In genomic region chr7:24504004-24504403, GRCm38 (mm10) we compare ENCODE assay signal across 13 mouse cellular contexts. TPM values are rescaled to one million over a fixed set of nuclear protein-coding genes. Genes with fewer than 3 reads are reported as not detected.
DNase-seq lines count a peak whose midpoint lies in the region; ATAC-seq and TF ChIP-seq lines count a peak whose summit lies in the region.
"Had no signal": no experiment of that assay in that cellular context is flagged by ENCODE, and none has a peak within 500 bp of the region (broad histone marks: within the 10 kb centered on the region; RNA-seq: fewer than 3 reads in every experiment).

No protein-coding gene starts in this region.

- H3K9ac ChIP-seq in heart, embryonic 14.5 days (ENCODE audit: low read length): peak overlapping the region; percentile 46; the same call in 1 of the 2 replicates
- no peak overlapping the region for H3K9ac ChIP-seq in midbrain, embryonic 16.5 days (ENCODE audit: low read depth, low read length)
- no peak overlapping the region; the same call in 1 of the 2 replicates for H3K9ac ChIP-seq in hindbrain, postnatal 0 days (replicated peaks; ENCODE audit: low read length)
- no peak overlapping the region for H3K9ac ChIP-seq in neural tube, embryonic 15.5 days (replicated peaks)

- no peak for DNase-seq in heart, adult 8-10 months (ENCODE audit: low spot score)
- DNase-seq in midbrain, embryonic 10.5 days (ENCODE audit: low spot score): no peak
- DNase-seq in hindbrain, postnatal 0 days (ENCODE audit: low spot score): no peak
- no peak for DNase-seq in retina, postnatal 1 day
- DNase-seq: layer of hippocampus, postnatal 36 days; right cerebral cortex, postnatal 4 days had no signal

- H3K27me3 ChIP-seq in heart, embryonic 14.5 days (ENCODE audit: control insufficient read depth, insufficient read depth, low read length): peaks cover 52% of the 10 kb centered on the region
- peaks cover 43% of the 10 kb centered on the region for H3K27me3 ChIP-seq in midbrain, embryonic 10.5 days (ENCODE audit: low read depth, poor library complexity, severe bottlenecking)
- H3K27me3 ChIP-seq in midbrain, embryonic 16.5 days (ENCODE audit: control insufficient read depth, insufficient read depth, low read depth, low read length): no peaks in the 10 kb centered on the region
- no peaks in the 10 kb centered on the region for H3K27me3 ChIP-seq in hindbrain, postnatal 0 days (ENCODE audit: insufficient read depth, low read length)
- no peaks in the 10 kb centered on the region for H3K27me3 ChIP-seq in neural tube, embryonic 15.5 days (replicated peaks)

- peaks cover 5% of the 10 kb centered on the region for H3K9me3 ChIP-seq in heart, embryonic 14.5 days (ENCODE audit: control insufficient read depth, low read length)
- peaks cover 8% of the 10 kb centered on the region; the same call in 1 of the 2 replicates for H3K9me3 ChIP-seq in midbrain, embryonic 10.5 days (replicated peaks)
- no peaks in the 10 kb centered on the region for H3K9me3 ChIP-seq in midbrain, embryonic 16.5 days (replicated peaks; ENCODE audit: control insufficient read depth, low read length, poor library complexity, severe bottlenecking)
- H3K9me3 ChIP-seq in hindbrain, postnatal 0 days (ENCODE audit: low read length): no peaks in the 10 kb centered on the region
- H3K9me3 ChIP-seq in neural tube, embryonic 15.5 days (replicated peaks): no peaks in the 10 kb centered on the region

- ATAC-seq in heart, embryonic 14.5 days (ENCODE audit: insufficient number of reproducible peaks, insufficient read depth, low FRiP score, low read depth): no peak
- ATAC-seq in midbrain, embryonic 16.5 days: no peak
- no peak for ATAC-seq in hindbrain, postnatal 0 days
- ATAC-seq in neural tube, embryonic 15.5 days (ENCODE audit: low FRiP score): no peak
- ATAC-seq in erythroid progenitor cell, adult 5-6 weeks (replicated peaks; ENCODE audit: low FRiP score, poor library complexity, severe bottlenecking): no peak

- no peaks in the 10 kb centered on the region for H3K36me3 ChIP-seq in heart, embryonic 14.5 days (ENCODE audit: control insufficient read depth, insufficient read depth, low read length)
- H3K36me3 ChIP-seq in midbrain, embryonic 10.5 days: peaks cover 33% of the 10 kb centered on the region
- H3K36me3 ChIP-seq in midbrain, embryonic 16.5 days (ENCODE audit: control insufficient read depth, insufficient read depth, low read length): peaks cover 16% of the 10 kb centered on the region
- H3K36me3 ChIP-seq in hindbrain, postnatal 0 days (ENCODE audit: insufficient read depth, low read length): 0 out of 2 replicates have a peak, but pooled peaks cover 6% of the 10 kb centered on the region
- H3K36me3 ChIP-seq in neural tube, embryonic 15.5 days: peaks cover 34% of the 10 kb centered on the region
- H3K36me3 ChIP-seq: heart, embryonic 10.5 days had no signal

- no peak overlapping the region for H3K4me3 ChIP-seq in heart, embryonic 14.5 days (ENCODE audit: control insufficient read depth in 1 of 2, insufficient read depth in 1 of 2, low read depth in 1 of 2, low read length in 2 of 2)
- H3K4me3 ChIP-seq in midbrain, embryonic 10.5 days: 0 out of 2 replicates have a peak overlapping the region, but pooled peaks have one; percentile 27
- no peak overlapping the region for H3K4me3 ChIP-seq in midbrain, embryonic 16.5 days (ENCODE audit: low read depth, low read length)
- H3K4me3 ChIP-seq in hindbrain, postnatal 0 days (ENCODE audit: low read length): no peak overlapping the region
- H3K4me3 ChIP-seq in neural tube, embryonic 15.5 days (replicated peaks): no peak overlapping the region
- H3K4me3 ChIP-seq: heart, embryonic 10.5 days had no signal

- no peak overlapping the region for H3K27ac ChIP-seq in heart, embryonic 14.5 days (replicated peaks in 1 of 2; ENCODE audit: control insufficient read depth in 1 of 2, insufficient read depth in 1 of 2, low read depth in 2 of 2, low read length in 2 of 2)
- H3K27ac ChIP-seq in midbrain, embryonic 10.5 days (replicated peaks): peak overlapping the region; percentile 96; the same call in 1 of the 2 replicates
- H3K27ac ChIP-seq in midbrain, embryonic 16.5 days (ENCODE audit: low read length): no peak overlapping the region; the same call in 1 of the 2 replicates
- 0 out of 2 replicates have a peak overlapping the region, but pooled peaks have one; percentile 7 for H3K27ac ChIP-seq in hindbrain, postnatal 0 days
- H3K27ac ChIP-seq in neural tube, embryonic 15.5 days (replicated peaks): peak overlapping the region; percentile 51; the same call in 1 of the 2 replicates
- H3K27ac ChIP-seq: heart, embryonic 10.5 days; kidney, postnatal 0 days had no signal

- peak overlapping the region; percentile 36 for H3K4me2 ChIP-seq in heart, embryonic 14.5 days (ENCODE audit: low read length)
- no peak overlapping the region for H3K4me2 ChIP-seq in midbrain, embryonic 16.5 days (ENCODE audit: low read length)
- no peak overlapping the region for H3K4me2 ChIP-seq in hindbrain, postnatal 0 days (ENCODE audit: low read depth, low read length)
- H3K4me2 ChIP-seq in neural tube, embryonic 15.5 days: no peak overlapping the region

- TF ChIP-seq CTCF in hindbrain, postnatal 0 days (IDR thresholded peaks at IDR 0.05; ENCODE audit: low read depth): no peak

- 16% methylated on average over 9 of the region's 10 CpGs for WGBS in heart, embryonic 14.5 days
- 24% methylated on average over 10 of the region's 10 CpGs for WGBS in midbrain, embryonic 10.5 days
- 5% methylated on average over 7 of the region's 10 CpGs for WGBS in midbrain, embryonic 16.5 days
- WGBS in hindbrain, postnatal 0 days: 17% methylated on average over 10 of the region's 10 CpGs
- 16% methylated on average over 10 of the region's 10 CpGs for WGBS in neural tube, embryonic 15.5 days

- peaks cover 18 to 31% of the 10 kb centered on the region in 2 experiments for H3K4me1 ChIP-seq in heart, embryonic 14.5 days (ENCODE audit: control insufficient read depth in 2 of 2, insufficient read depth in 2 of 2, low read length in 2 of 2)
- H3K4me1 ChIP-seq in midbrain, embryonic 10.5 days: peaks cover 62% of the 10 kb centered on the region
- peaks cover 21% of the 10 kb centered on the region for H3K4me1 ChIP-seq in midbrain, embryonic 16.5 days (ENCODE audit: control insufficient read depth, insufficient read depth, low read length)
- H3K4me1 ChIP-seq in hindbrain, postnatal 0 days (ENCODE audit: insufficient read depth, low read length): peaks cover 14% of the 10 kb centered on the region
- H3K4me1 ChIP-seq in neural tube, embryonic 15.5 days: peaks cover 44% of the 10 kb centered on the region

RNA-seq across cellular contexts. Expression of gene Zfp428, which starts 2.8 kb away (rescaled TPM):
- 23.7 and 28.2 TPM in 2 replicates for polyA plus RNA-seq in heart, embryonic 14.5 days (2014; fragmentation: Nextera tagmentation; extraction: Ambion mirVana)
- 10 to 100 TPM; 15.1 to 17.1 (median 15.6) TPM for total RNA-seq in heart, adult 8-10 months (2022)
- polyA plus RNA-seq in midbrain, embryonic 10.5 days (2016; fragmentation: Nextera tagmentation; extraction: Ambion mirVana): 116 and 127 TPM in 2 replicates
- polyA plus RNA-seq in midbrain, embryonic 16.5 days (2015; fragmentation: Nextera tagmentation; extraction: Ambion mirVana): 298 and 327 TPM in 2 replicates
- total RNA-seq in hindbrain, postnatal 0 days (2014; rRNA removed): 138 and 152 TPM in 2 replicates
- 219 and 222 TPM in 2 replicates for polyA plus RNA-seq in hindbrain, postnatal 0 days (2015; fragmentation: Nextera tagmentation; extraction: Ambion mirVana)
- 215 and 282 TPM in 2 replicates for polyA plus RNA-seq in neural tube, embryonic 15.5 days (2015; fragmentation: Nextera tagmentation; extraction: Ambion mirVana)
- total RNA-seq in erythroid progenitor cell, adult 5-6 weeks (2015; ENCODE audit: low replicate concordance): 0.84 TPM in 1 of 2 replicates, not detected in the other
- 2.0 TPM in 1 of 2 replicates, not detected in the other for total RNA-seq in erythroid progenitor cell, adult 5-6 weeks (2017; ENCODE audit: low replicate concordance)
- total RNA-seq: neutrophil, adult 5-6 weeks had no signal

RNA-seq across cellular contexts. Expression of gene AC161166.1, which starts 8.3 kb away (rescaled TPM):
- polyA plus RNA-seq in heart, embryonic 14.5 days (2014; fragmentation: Nextera tagmentation; extraction: Ambion mirVana): 0.38 TPM in 1 of 2 replicates, not detected in the other
- total RNA-seq in heart, adult 8-10 months (2022): not detected
- 0.64 and 0.99 TPM in 2 replicates for polyA plus RNA-seq in midbrain, embryonic 10.5 days (2016; fragmentation: Nextera tagmentation; extraction: Ambion mirVana)
- polyA plus RNA-seq in midbrain, embryonic 16.5 days (2015; fragmentation: Nextera tagmentation; extraction: Ambion mirVana): 1.6 and 1.7 TPM in 2 replicates
- total RNA-seq in hindbrain, postnatal 0 days (2014; rRNA removed): not detected in 2 replicates
- 0.19 and 0.55 TPM in 2 replicates for polyA plus RNA-seq in hindbrain, postnatal 0 days (2015; fragmentation: Nextera tagmentation; extraction: Ambion mirVana)
- 0.98 and 1.2 TPM in 2 replicates for polyA plus RNA-seq in neural tube, embryonic 15.5 days (2015; fragmentation: Nextera tagmentation; extraction: Ambion mirVana)
- total RNA-seq in erythroid progenitor cell, adult 5-6 weeks (2015; ENCODE audit: low replicate concordance): not detected in 2 replicates
- total RNA-seq in erythroid progenitor cell, adult 5-6 weeks (2017; ENCODE audit: low replicate concordance): not detected in 2 replicates
- total RNA-seq: layer of hippocampus, postnatal 36 days; neutrophil, adult 5-6 weeks had no signal

RNA-seq across cellular contexts. Expression of gene Cadm4, which starts 22.2 kb away (rescaled TPM):
- 0.46 and 0.47 TPM in 2 replicates for polyA plus RNA-seq in heart, embryonic 14.5 days (2014; fragmentation: Nextera tagmentation; extraction: Ambion mirVana)
- total RNA-seq in heart, adult 8-10 months (2022): 10 to 100 TPM; 16.6 to 22.0 (median 18.7) TPM
- 10.0 and 18.3 TPM in 2 replicates for polyA plus RNA-seq in midbrain, embryonic 10.5 days (2016; fragmentation: Nextera tagmentation; extraction: Ambion mirVana)
- polyA plus RNA-seq in midbrain, embryonic 16.5 days (2015; fragmentation: Nextera tagmentation; extraction: Ambion mirVana): 63.2 and 75.3 TPM in 2 replicates
- 423 and 447 TPM in 2 replicates for total RNA-seq in hindbrain, postnatal 0 days (2014; rRNA removed)
- polyA plus RNA-seq in hindbrain, postnatal 0 days (2015; fragmentation: Nextera tagmentation; extraction: Ambion mirVana): 97.9 and 101 TPM in 2 replicates
- polyA plus RNA-seq in neural tube, embryonic 15.5 days (2015; fragmentation: Nextera tagmentation; extraction: Ambion mirVana): 67.2 and 90.6 TPM in 2 replicates
- not detected in 2 replicates for total RNA-seq in erythroid progenitor cell, adult 5-6 weeks (2015; ENCODE audit: low replicate concordance)
- not detected in 2 replicates for total RNA-seq in erythroid progenitor cell, adult 5-6 weeks (2017; ENCODE audit: low replicate concordance)
- total RNA-seq: neutrophil, adult 5-6 weeks had no signal

RNA-seq across cellular contexts. Expression of gene Irgq, which starts 26.5 kb away (rescaled TPM):
- 7.4 and 8.0 TPM in 2 replicates for polyA plus RNA-seq in heart, embryonic 14.5 days (2014; fragmentation: Nextera tagmentation; extraction: Ambion mirVana)
- 10 to 100 TPM; 16.2 to 20.0 (median 18.2) TPM for total RNA-seq in heart, adult 8-10 months (2022)
- 8.4 and 12.5 TPM in 2 replicates for polyA plus RNA-seq in midbrain, embryonic 10.5 days (2016; fragmentation: Nextera tagmentation; extraction: Ambion mirVana)
- polyA plus RNA-seq in midbrain, embryonic 16.5 days (2015; fragmentation: Nextera tagmentation; extraction: Ambion mirVana): 26.3 and 26.9 TPM in 2 replicates
- 103 and 107 TPM in 2 replicates for total RNA-seq in hindbrain, postnatal 0 days (2014; rRNA removed)
- 16.9 and 20.0 TPM in 2 replicates for polyA plus RNA-seq in hindbrain, postnatal 0 days (2015; fragmentation: Nextera tagmentation; extraction: Ambion mirVana)
- 18.8 and 21.1 TPM in 2 replicates for polyA plus RNA-seq in neural tube, embryonic 15.5 days (2015; fragmentation: Nextera tagmentation; extraction: Ambion mirVana)
- 1.1 and 1.3 TPM in 2 replicates for total RNA-seq in erythroid progenitor cell, adult 5-6 weeks (2015; ENCODE audit: low replicate concordance)
- total RNA-seq in erythroid progenitor cell, adult 5-6 weeks (2017; ENCODE audit: low replicate concordance): 0.90 and 2.8 TPM in 2 replicates

RNA-seq across cellular contexts. Expression of gene Plaur, which starts 41.7 kb away (rescaled TPM):
- polyA plus RNA-seq in heart, embryonic 14.5 days (2014; fragmentation: Nextera tagmentation; extraction: Ambion mirVana): 7.9 and 8.2 TPM in 2 replicates
- total RNA-seq in heart, adult 8-10 months (2022): 1 to 10 TPM; 1.7 to 9.2 (median 2.6) TPM
- polyA plus RNA-seq in midbrain, embryonic 10.5 days (2016; fragmentation: Nextera tagmentation; extraction: Ambion mirVana): 0.68 and 1.0 TPM in 2 replicates
- 1.6 and 1.8 TPM in 2 replicates for polyA plus RNA-seq in midbrain, embryonic 16.5 days (2015; fragmentation: Nextera tagmentation; extraction: Ambion mirVana)
- 3.0 and 4.8 TPM in 2 replicates for total RNA-seq in hindbrain, postnatal 0 days (2014; rRNA removed)
- 1.3 and 1.4 TPM in 2 replicates for polyA plus RNA-seq in hindbrain, postnatal 0 days (2015; fragmentation: Nextera tagmentation; extraction: Ambion mirVana)
- polyA plus RNA-seq in neural tube, embryonic 15.5 days (2015; fragmentation: Nextera tagmentation; extraction: Ambion mirVana): 1.7 and 4.6 TPM in 2 replicates
- 2.9 and 6.1 TPM in 2 replicates for total RNA-seq in erythroid progenitor cell, adult 5-6 weeks (2015; ENCODE audit: low replicate concordance)
- total RNA-seq in erythroid progenitor cell, adult 5-6 weeks (2017; ENCODE audit: low replicate concordance): 1.1 and 7.2 TPM in 2 replicates

Comparison
In these comparisons a context has a peak if more than half of its experiments do, and no peak if none do; other contexts are left out.
1. H3K27ac ChIP-seq: peak in midbrain, embryonic 10.5 days (single experiment), hindbrain, postnatal 0 days (single experiment) and neural tube, embryonic 15.5 days (single experiment); none in heart, embryonic 14.5 days (0 of 2) and midbrain, embryonic 16.5 days (single experiment).